Mouse (Mus musculus) liver, adult (tissue): ENCODE data around the gene Atraid.
A peak's percentile ranks its signal among the peaks of the same experiment; 100 is the strongest.

Experiments used
- GATA4 ChIP-seq: IDR thresholded peaks from 2 replicates; pipeline ENCODE4 v1.6.1; 2014; ENCODE audit warnings: mild to moderate bottlenecking, low read length; ENCODE audit not compliant: insufficient replicate concordance

Atraid gene

GRCm38 (mm10) chr5:31086606-31087005, 38.5 kb downstream of the Atraid start:
- no peak for TF ChIP-seq GATA4

DNA sequence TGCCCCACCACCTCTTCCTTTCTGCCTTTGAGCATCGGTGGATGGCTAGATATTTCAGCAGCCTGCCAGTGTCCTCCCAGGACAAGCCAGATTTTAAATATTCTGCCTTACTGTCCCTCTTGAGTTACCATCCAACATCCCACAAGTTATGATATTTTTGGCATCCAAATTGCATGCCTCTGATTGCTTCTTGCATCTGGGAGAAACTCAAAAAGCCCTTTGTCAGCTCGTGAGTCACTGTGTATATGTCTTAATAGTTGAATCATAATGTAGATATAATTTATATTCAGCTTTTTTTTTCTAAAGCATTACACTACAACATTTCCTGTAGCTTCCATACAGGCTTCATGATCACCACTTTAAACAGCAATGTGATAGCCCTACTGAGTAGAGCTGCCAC, 39.0 kb downstream of the Atraid start:
- no peak for TF ChIP-seq GATA4

GRCm38 (mm10) chr5:31092231-31092975, 44.3 kb downstream of the Atraid start:
- TF ChIP-seq GATA4, result no peak

- TF ChIP-seq GATA4, result peak; percentile 22; the same call in 1 of the 2 replicates
These were observed 45.3 kb downstream of the Atraid start for GRCm38 (mm10) chr5:31093151-31094041.

- TF ChIP-seq GATA4, result no peak
These were observed 46.1 kb downstream of the Atraid start for GRCm38 (mm10) chr5:31094100-31094798.

- TF ChIP-seq GATA4, result no peak
These were observed 46.9 kb downstream of the Atraid start for GRCm38 (mm10) chr5:31094799-31095691.

DNA sequence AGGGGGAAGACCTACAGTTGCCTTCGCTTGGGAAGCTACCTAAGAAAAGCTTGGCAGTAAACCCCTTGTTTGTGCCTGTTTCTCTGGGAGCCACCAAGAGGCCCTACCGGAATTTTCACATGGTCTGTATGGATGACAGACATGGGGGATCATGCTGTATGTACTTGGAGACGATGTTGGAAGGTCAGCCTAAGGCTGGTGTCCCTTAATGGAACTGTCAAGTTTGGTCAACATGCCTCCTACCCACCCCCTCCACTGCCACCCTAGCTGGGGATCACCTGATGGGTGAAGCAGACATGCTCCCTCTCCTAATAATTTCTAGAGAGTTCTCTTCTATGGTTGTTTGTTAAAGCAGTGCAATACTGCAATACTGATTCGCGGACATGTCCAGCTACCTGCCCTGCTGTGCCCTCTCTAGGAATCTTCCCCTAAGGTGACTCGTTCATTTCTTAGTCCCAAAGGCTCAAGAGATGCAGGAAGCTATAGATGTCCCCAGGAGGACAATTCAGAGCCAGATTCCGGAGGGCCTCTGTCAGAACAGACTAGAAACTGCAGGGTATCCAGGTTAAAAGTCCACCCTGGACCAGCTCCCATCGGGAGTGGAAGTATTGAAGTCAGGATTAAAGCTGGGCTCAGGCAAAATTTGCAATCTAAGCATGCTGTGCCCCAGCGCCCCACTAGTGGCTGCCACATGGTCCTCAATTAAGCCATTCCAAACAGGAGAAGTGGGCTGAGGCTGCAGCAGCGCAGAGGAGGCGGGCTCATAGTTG, 47.8 kb downstream of the Atraid start:
- no peak for TF ChIP-seq GATA4
